Mouse (Mus musculus) forebrain, embryonic 16.5 days (tissue): Measurements from ENCODE around the gene Syt2. TPM values are rescaled to one million over a fixed set of nuclear protein-coding genes. Genes with fewer than 3 reads are reported as not detected.
A peak's percentile ranks its signal among the peaks of the same experiment; 100 is the strongest.

Experiments used
- ATAC-seq: fragments of 200-750 bp; cut with Nextera tagmentation; 2 replicates; pipeline ENCODE4 v1.8.0; 2017; ENCODE audit warnings: mild to moderate bottlenecking, moderate library complexity
- H3K27ac ChIP-seq: fragments of 300-500 bp; sonication (generic); 2 replicates; pipeline ENCODE4 v1.5.1; 2014; ENCODE audit warnings: low read length, control low read depth
- H3K27me3 ChIP-seq: fragments of 300-500 bp; sonication (generic); replicated peaks from 2 replicates; pipeline ENCODE4 v1.6.1; 2014; ENCODE audit warnings: low read length; ENCODE audit not compliant: control insufficient read depth, insufficient read depth
- H3K36me3 ChIP-seq: fragments of 300-500 bp; sonication (generic); 2 replicates; pipeline ENCODE4 v1.6.1; 2014; ENCODE audit not compliant: control insufficient read depth, insufficient read depth
- H3K4me1 ChIP-seq: fragments of 300-500 bp; sonication (generic); replicated peaks from 2 replicates; pipeline ENCODE4 v1.6.1; 2014; ENCODE audit warnings: low read length; ENCODE audit not compliant: control insufficient read depth, insufficient read depth
- H3K4me2 ChIP-seq: fragments of 300-500 bp; sonication (generic); 2 replicates; pipeline ENCODE4 v1.6.1; 2014; ENCODE audit warnings: mild to moderate bottlenecking, low read length, control low read depth
- H3K4me3 ChIP-seq: fragments of 300-500 bp; sonication (generic); replicated peaks from 2 replicates; pipeline ENCODE4 v1.5.1; 2014; ENCODE audit warnings: mild to moderate bottlenecking, low read length, control low read depth
- H3K9ac ChIP-seq: fragments of 300-500 bp; sonication (generic); replicated peaks from 2 replicates; pipeline ENCODE4 v1.6.1; 2014; ENCODE audit warnings: low read depth, low read length, control low read depth
- H3K9me3 ChIP-seq: fragments of 300-500 bp; sonication (generic); 2 replicates; pipeline ENCODE4 v1.6.1; 2016; ENCODE audit warnings: low read length; ENCODE audit not compliant: control insufficient read depth
- WGBS: fragments of 180-500 bp; shearing (Covaris S2); extraction: QIAGEN DNeasy Blood & Tissue Kit; methylation state at CpG from one replicate; pipeline ENCODE4 v1.1.7; 2014; 5-methylcytosine and 5-hydroxymethylcytosine counted together
- microRNA-seq: library from miRNA; unstranded; fragments of <30 nt; microRNA quantifications from one replicate; pipeline ENCODE4, GENCODE M21; 2017
- polyA plus RNA-seq: library from polyadenylated mRNA; unstranded; fragments of >200 nt; fragmentation: Nextera tagmentation; extraction: Ambion mirVana; gene quantifications from 2 replicates; pipeline ENCODE4 v1.2.1, GENCODE M21; 2015

The Syt2 gene
- polyA plus RNA-seq, 1 experiment from 2014 or later = 1.1 TPM

DNA sequence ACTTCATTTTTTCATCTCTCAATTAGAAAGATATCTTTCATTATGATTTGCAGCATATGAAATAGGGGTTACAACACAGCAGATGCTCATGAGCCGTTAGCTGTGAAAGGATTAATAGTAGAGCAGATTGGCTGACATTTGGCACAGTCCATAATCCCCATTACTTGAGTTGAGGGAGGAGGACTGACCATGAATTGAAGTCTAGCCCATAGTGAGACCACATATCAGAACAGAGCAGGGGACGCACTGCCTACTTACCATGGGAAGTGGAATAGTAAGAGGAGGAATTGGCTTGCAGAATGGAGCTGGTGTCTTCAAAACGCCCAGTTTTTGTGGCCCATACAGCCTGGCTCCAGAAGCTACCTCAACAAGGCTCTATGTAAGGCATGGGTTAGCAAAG is 150.1 kb downstream of the Syt2 start:
- WGBS = 55% methylated on average over 3 of the region's 3 CpGs

DNA sequence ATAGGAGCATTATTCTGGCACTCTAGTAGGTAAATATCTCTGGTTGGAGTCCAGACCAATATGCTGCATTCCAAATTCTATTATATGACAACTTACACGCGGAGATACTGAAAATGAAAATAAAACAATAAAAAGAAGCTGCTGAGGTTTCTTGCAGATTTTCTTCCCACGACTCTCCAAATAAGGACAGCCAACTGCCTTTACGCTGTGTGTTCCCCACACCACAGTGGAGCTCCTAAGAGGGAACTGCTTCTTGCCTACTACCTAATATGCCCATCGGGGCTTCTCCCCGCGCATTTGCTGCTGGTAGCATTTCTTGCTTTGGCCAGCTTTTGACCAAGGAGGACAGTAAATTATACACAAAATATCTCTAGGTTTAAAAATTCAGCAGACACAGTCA is 155.3 kb downstream of the Syt2 start:
- Histone ChIP-seq H3K9me3 (no peaks in the 10 kb centered on the region), H3K4me2 (no peak overlapping the region), H3K9ac (no peak overlapping the region), H3K27me3 (no peaks in the 10 kb centered on the region), H3K4me3 (no peak overlapping the region), H3K27ac (no peak overlapping the region), H3K36me3 (no peaks in the 10 kb centered on the region), H3K4me1 (peaks cover 21% of the 10 kb centered on the region)
- WGBS = 94% methylated on average over 7 of the region's 7 CpGs
- ATAC-seq = no peak

More for the DNA sequence above, 150.1 kb downstream of the Syt2 start:
- no peak overlapping the region for H3K4me3 ChIP-seq
- peaks cover 7% of the 10 kb centered on the region; the same call in 1 of the 2 replicates for H3K4me1 ChIP-seq
- no peak overlapping the region for H3K4me2 ChIP-seq
- H3K27me3 ChIP-seq = no peaks in the 10 kb centered on the region
- no peaks in the 10 kb centered on the region for H3K36me3 ChIP-seq
- ATAC-seq = no peak
- peak overlapping the region; percentile 56 for H3K27ac ChIP-seq
- no peaks in the 10 kb centered on the region for H3K9me3 ChIP-seq
- H3K9ac ChIP-seq = no peak overlapping the region

DNA sequence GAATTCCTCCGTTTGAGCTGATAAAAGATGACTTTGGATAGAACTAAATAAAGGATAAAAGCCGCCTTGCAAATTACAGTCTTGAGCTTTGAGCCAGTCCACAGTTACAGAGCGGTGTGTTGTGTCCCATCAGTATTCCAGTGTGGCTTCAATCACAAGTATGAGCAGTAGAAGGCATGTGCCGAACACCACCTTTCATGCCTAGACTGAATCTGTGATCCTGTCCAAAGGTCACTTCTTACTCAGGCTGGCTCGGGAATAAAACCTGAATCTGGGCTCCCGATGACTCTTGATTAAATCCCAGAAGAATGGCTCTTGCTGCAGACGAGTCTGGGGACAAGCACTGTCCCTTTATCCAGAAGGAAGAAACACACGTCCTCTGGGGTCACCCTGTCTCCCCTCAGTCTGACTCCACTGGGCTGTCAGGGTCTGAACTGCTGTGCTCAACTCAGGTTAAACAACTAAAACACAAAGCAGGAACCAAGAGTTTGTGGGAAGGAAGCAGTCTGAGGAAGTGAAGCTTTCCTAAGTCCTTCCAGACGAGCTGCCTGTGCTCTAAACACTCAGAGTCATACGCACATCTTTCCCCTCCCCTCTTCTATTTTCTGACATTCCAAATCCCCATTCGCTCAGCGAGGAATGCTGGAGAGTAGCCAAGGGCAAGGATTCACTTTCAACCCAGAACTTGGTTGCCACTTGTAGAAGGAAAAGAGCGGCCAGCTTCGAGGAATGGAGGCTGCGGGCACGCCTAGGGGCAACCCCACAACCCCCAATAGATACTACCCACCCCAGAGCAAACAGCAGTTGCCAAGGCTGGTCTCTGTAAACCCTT is 157.0 kb downstream of the Syt2 start:
- Histone ChIP-seq H3K4me3 (no peak overlapping the region), H3K27me3 (no peaks in the 10 kb centered on the region), H3K9ac (no peak overlapping the region), H3K36me3 (no peaks in the 10 kb centered on the region), H3K4me1 (peaks cover 21% of the 10 kb centered on the region), H3K9me3 (no peaks in the 10 kb centered on the region), H3K4me2 (no peak overlapping the region), H3K27ac (peak overlapping the region; percentile 31; the same call in 1 of the 2 replicates)
- ATAC-seq = no peak
- WGBS = 50% methylated on average over 16 of the region's 16 CpGs

DNA sequence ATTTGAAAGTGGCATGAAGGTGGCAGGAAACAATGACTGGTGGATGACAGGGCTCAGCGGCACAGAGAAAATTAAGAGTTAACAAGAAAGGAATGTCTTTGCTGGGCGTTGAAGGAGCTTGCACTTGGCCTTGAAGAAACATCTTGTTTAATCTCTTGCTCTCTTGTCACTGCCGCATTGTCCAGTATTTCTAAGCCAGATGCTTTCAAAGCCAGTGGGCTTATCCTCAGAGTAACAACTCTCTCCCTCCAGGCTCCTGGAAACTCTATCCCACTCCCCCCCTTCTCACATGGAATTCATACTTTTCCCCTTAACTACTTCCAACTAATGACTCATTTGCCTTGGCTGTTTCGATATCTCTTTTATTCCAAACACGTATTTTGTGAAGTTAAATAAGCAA is 157.9 kb downstream of the Syt2 start:
- WGBS = 18% methylated on average over 5 of the region's 5 CpGs

DNA sequence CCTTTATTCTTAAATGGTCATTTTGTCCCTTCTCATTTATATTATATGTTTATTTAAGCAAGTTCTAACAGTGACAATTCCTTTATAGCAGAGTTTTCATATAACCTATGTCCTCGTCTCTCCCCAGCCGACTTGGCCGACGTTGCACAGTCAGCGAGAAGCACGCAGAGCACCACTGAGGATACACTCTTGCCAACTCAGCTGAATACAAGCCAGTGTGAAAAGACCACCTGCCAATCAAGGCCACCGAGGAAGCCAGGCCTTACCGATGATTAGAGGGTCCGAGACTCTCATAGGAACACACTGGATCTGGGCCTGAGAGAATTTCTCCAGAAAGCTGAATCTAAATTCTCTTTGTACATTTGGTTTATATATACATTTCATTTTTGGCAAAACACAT is 159.0 kb downstream of the Syt2 start:
- Histone ChIP-seq H3K4me2 (no peak overlapping the region), H3K4me1 (peaks cover 21% of the 10 kb centered on the region), H3K27me3 (no peaks in the 10 kb centered on the region), H3K9ac (no peak overlapping the region), H3K9me3 (no peaks in the 10 kb centered on the region), H3K27ac (no peak overlapping the region; the same call in 1 of the 2 replicates), H3K4me3 (no peak overlapping the region), H3K36me3 (no peaks in the 10 kb centered on the region)
- 19% methylated on average over 9 of the region's 9 CpGs for WGBS
- ATAC-seq = 0 out of 2 replicates have a peak, but pooled peaks have one; percentile 45

More for the DNA sequence above, 157.9 kb downstream of the Syt2 start:
- Histone ChIP-seq H3K36me3 (no peaks in the 10 kb centered on the region), H3K9me3 (no peaks in the 10 kb centered on the region), H3K4me3 (no peak overlapping the region), H3K9ac (no peak overlapping the region), H3K27me3 (no peaks in the 10 kb centered on the region), H3K4me2 (no peak overlapping the region), H3K27ac (no peak overlapping the region), H3K4me1 (peaks cover 21% of the 10 kb centered on the region)
- ATAC-seq = peak; percentile 31; the same call in 1 of the 2 replicates

Small RNAs within 50 kb of the gene (microRNA-seq; reads per million reads assigned to microRNA genes)
- gene Gm22232 = not detected

Other genes starting within 250 kb of the Syt2 start
- 20.3 and 23.3 TPM in 2 replicates for gene Cyb5r1, start 241.1 kb upstream of the Syt2 start, polyA plus RNA-seq
- 63.9 and 65.5 TPM in 2 replicates for gene Adipor1, start 231.3 kb upstream of the Syt2 start, polyA plus RNA-seq
- 42.5 and 44.6 TPM in 2 replicates for gene Klhl12, start 191.1 kb upstream of the Syt2 start, polyA plus RNA-seq
- gene Rabif, start 152.0 kb upstream of the Syt2 start, polyA plus RNA-seq = 63.0 and 63.7 TPM in 2 replicates
- gene Mgat4e, start 97.0 kb upstream of the Syt2 start, polyA plus RNA-seq = not detected in 2 replicates
- 103 and 109 TPM in 2 replicates for gene Kdm5b, start 86.5 kb upstream of the Syt2 start, polyA plus RNA-seq